Mouse (Mus musculus): Measurements from ENCODE around the gene Zeb2. TPM values are rescaled to one million over a fixed set of nuclear protein-coding genes. Genes with fewer than 3 reads are reported as not detected.

Gene Zeb2
- polyA plus RNA-seq, 1 experiment from 2014 or later: 32.3 TPM

DNA sequence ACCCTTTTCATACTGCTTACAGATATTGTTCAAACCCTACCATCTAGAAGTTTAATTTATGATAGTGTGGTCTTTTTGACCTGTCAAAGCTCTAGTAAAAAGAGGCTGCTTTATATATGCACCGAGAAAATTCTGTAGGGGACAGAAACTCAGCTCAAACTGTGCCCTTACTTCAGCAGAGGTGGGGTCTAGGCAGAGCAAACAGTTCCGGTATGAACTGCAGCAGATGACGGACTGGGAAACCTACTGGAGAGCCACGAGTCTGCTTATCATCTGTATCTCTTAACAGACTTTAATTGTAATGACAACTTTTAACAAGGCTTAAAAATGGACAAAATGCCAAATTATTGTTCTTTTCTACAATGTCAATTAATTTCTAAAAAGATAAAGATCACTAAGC is 30.0 kb downstream of the Zeb2 start:
- Histone ChIP-seq H3K9me3 (ENCODE audit: control insufficient read depth, low read length) (no peaks in the 10 kb centered on the region), H3K27me3 (ENCODE audit: control insufficient read depth, insufficient read depth, low read length) (no peaks in the 10 kb centered on the region), H3K4me1 (ENCODE audit: control insufficient read depth, insufficient read depth, low read length) (peaks cover 43% of the 10 kb centered on the region), H3K27ac (replicated peaks; ENCODE audit: low read depth, low read length) (no peak overlapping the region), H3K4me3 (replicated peaks; ENCODE audit: low read depth, low read length) (no peak overlapping the region), H3K9ac (replicated peaks; ENCODE audit: low read length) (no peak overlapping the region), H3K36me3 (ENCODE audit: control insufficient read depth, insufficient read depth, low read length) (no peaks in the 10 kb centered on the region), H3K4me2 (ENCODE audit: low read length) (no peak overlapping the region)
- WGBS: 32% methylated on average over 4 of the region's 4 CpGs
- DNase-seq (no peak), ATAC-seq (ENCODE audit: low FRiP score, low TSS enrichment) (no peak)

DNA sequence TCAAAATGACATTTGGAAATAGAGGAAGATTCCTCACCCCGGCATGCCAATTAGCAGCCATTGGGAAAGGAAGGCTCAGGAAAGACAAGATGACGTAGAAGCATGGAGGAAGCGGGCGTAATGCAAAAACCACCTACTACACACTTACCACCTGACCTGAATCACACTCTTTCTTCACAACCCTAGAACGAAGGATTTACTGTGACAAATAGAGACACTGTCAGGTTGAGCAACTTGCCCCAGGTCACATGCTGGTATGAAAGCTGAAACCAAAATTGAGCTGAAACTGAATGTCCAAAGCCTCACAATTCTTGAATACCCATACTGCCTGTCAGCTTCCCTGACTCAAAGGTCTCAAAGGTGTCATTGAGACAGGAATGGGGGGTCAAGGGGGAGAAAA is 31.5 kb downstream of the Zeb2 start:
- Histone ChIP-seq H3K4me3 (replicated peaks; ENCODE audit: low read depth, low read length) (no peak overlapping the region), H3K27ac (replicated peaks; ENCODE audit: low read depth, low read length) (no peak overlapping the region), H3K27me3 (ENCODE audit: control insufficient read depth, insufficient read depth, low read length) (no peaks in the 10 kb centered on the region), H3K36me3 (ENCODE audit: control insufficient read depth, insufficient read depth, low read length) (no peaks in the 10 kb centered on the region), H3K4me2 (ENCODE audit: low read length) (no peak overlapping the region), H3K9me3 (ENCODE audit: control insufficient read depth, low read length) (no peaks in the 10 kb centered on the region), H3K9ac (replicated peaks; ENCODE audit: low read length) (no peak overlapping the region), H3K4me1 (ENCODE audit: control insufficient read depth, insufficient read depth, low read length) (peaks cover 46% of the 10 kb centered on the region)
- 91% methylated on average over 5 of the region's 5 CpGs for WGBS
- ATAC-seq (ENCODE audit: low FRiP score, low TSS enrichment) (no peak), DNase-seq (no peak)

- H3K9ac ChIP-seq (replicated peaks; ENCODE audit: low read length): no peak overlapping the region
- H3K4me2 ChIP-seq (ENCODE audit: low read length): no peak overlapping the region
- no peaks in the 10 kb centered on the region for H3K9me3 ChIP-seq (ENCODE audit: control insufficient read depth, low read length)
- no peaks in the 10 kb centered on the region for H3K27me3 ChIP-seq (ENCODE audit: control insufficient read depth, insufficient read depth, low read length)
- H3K27ac ChIP-seq (replicated peaks; ENCODE audit: low read depth, low read length): no peak overlapping the region
- peaks cover 30% of the 10 kb centered on the region for H3K4me1 ChIP-seq (ENCODE audit: control insufficient read depth, insufficient read depth, low read length)
- ATAC-seq (ENCODE audit: low FRiP score, low TSS enrichment) (no peak), DNase-seq (no peak)
- no peak overlapping the region for H3K4me3 ChIP-seq (replicated peaks; ENCODE audit: low read depth, low read length)
- H3K36me3 ChIP-seq (ENCODE audit: control insufficient read depth, insufficient read depth, low read length): no peaks in the 10 kb centered on the region
- WGBS: 44% methylated on average over 10 of the region's 10 CpGs
Observed at GRCm38 (mm10) chr2:45083042-45083441, 34.2 kb downstream of the Zeb2 start.

- no peak overlapping the region for H3K4me2 ChIP-seq (ENCODE audit: low read length)
- ATAC-seq (ENCODE audit: low FRiP score, low TSS enrichment): no peak
- WGBS: 74% methylated on average over 4 of the region's 4 CpGs
- no peak overlapping the region for H3K9ac ChIP-seq (replicated peaks; ENCODE audit: low read length)
- no peak for DNase-seq
- H3K9me3 ChIP-seq (ENCODE audit: control insufficient read depth, low read length): no peaks in the 10 kb centered on the region
- H3K4me3 ChIP-seq (replicated peaks; ENCODE audit: low read depth, low read length): no peak overlapping the region
- H3K36me3 ChIP-seq (ENCODE audit: control insufficient read depth, insufficient read depth, low read length): no peaks in the 10 kb centered on the region
- no peak overlapping the region for H3K27ac ChIP-seq (replicated peaks; ENCODE audit: low read depth, low read length)
- no peaks in the 10 kb centered on the region for H3K27me3 ChIP-seq (ENCODE audit: control insufficient read depth, insufficient read depth, low read length)
- peaks cover 26% of the 10 kb centered on the region; the same call in 1 of the 2 replicates for H3K4me1 ChIP-seq (ENCODE audit: control insufficient read depth, insufficient read depth, low read length)
Observed at GRCm38 (mm10) chr2:45081559-45081958, 35.6 kb downstream of the Zeb2 start.

GRCm38 (mm10) chr2:45077938-45078487 is 39.2 kb downstream of the Zeb2 start:
- no peak overlapping the region for H3K4me3 ChIP-seq (replicated peaks; ENCODE audit: low read depth, low read length)
- H3K9ac ChIP-seq (replicated peaks; ENCODE audit: low read length): no peak overlapping the region
- no peak overlapping the region for H3K27ac ChIP-seq (replicated peaks; ENCODE audit: low read depth, low read length)
- 57% methylated on average over 3 of the region's 3 CpGs for WGBS
- no peaks in the 10 kb centered on the region for H3K27me3 ChIP-seq (ENCODE audit: control insufficient read depth, insufficient read depth, low read length)
- no peaks in the 10 kb centered on the region for H3K36me3 ChIP-seq (ENCODE audit: control insufficient read depth, insufficient read depth, low read length)
- H3K4me1 ChIP-seq (ENCODE audit: control insufficient read depth, insufficient read depth, low read length): peaks cover 3% of the 10 kb centered on the region
- DNase-seq: no peak
- H3K9me3 ChIP-seq (ENCODE audit: control insufficient read depth, low read length): no peaks in the 10 kb centered on the region
- no peak for ATAC-seq (ENCODE audit: low FRiP score, low TSS enrichment)
- no peak overlapping the region for H3K4me2 ChIP-seq (ENCODE audit: low read length)

DNA sequence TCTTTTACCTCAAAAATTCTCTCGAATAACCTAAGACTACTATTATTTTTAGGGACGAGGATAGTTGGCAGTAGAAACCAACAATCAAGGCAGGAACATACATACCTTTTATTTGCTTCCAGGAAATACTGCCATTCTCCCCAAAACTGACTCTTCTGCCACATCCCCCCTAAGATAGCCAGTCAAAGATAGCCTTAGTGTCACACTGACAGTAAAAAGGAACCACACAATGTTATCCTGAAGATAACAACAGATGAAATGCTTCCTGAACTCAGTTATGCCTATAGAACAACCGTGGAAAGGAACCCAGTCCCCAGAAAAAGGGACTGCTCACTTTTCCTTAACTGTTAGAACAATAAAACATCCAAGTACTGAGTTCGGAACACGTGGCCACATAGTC is 39.8 kb downstream of the Zeb2 start:
- H3K27me3 ChIP-seq (ENCODE audit: control insufficient read depth, insufficient read depth, low read length): no peaks in the 10 kb centered on the region
- H3K4me3 ChIP-seq (replicated peaks; ENCODE audit: low read depth, low read length): no peak overlapping the region
- DNase-seq (no peak), ATAC-seq (ENCODE audit: low FRiP score, low TSS enrichment) (no peak)
- H3K27ac ChIP-seq (replicated peaks; ENCODE audit: low read depth, low read length): no peak overlapping the region
- no peaks in the 10 kb centered on the region for H3K36me3 ChIP-seq (ENCODE audit: control insufficient read depth, insufficient read depth, low read length)
- no peaks in the 10 kb centered on the region for H3K9me3 ChIP-seq (ENCODE audit: control insufficient read depth, low read length)
- H3K4me2 ChIP-seq (ENCODE audit: low read length): no peak overlapping the region
- H3K4me1 ChIP-seq (ENCODE audit: control insufficient read depth, insufficient read depth, low read length): peaks cover 5% of the 10 kb centered on the region
- H3K9ac ChIP-seq (replicated peaks; ENCODE audit: low read length): no peak overlapping the region
- WGBS: 88% methylated on average over 5 of the region's 5 CpGs

- WGBS: 16% methylated on average over 6 of the region's 6 CpGs
- no peak overlapping the region for H3K9ac ChIP-seq (replicated peaks; ENCODE audit: low read length)
- peaks cover 7% of the 10 kb centered on the region for H3K4me1 ChIP-seq (ENCODE audit: control insufficient read depth, insufficient read depth, low read length)
- H3K9me3 ChIP-seq (ENCODE audit: control insufficient read depth, low read length): no peaks in the 10 kb centered on the region
- DNase-seq (no peak), ATAC-seq (ENCODE audit: low FRiP score, low TSS enrichment) (no peak)
- no peak overlapping the region for H3K4me2 ChIP-seq (ENCODE audit: low read length)
- H3K27me3 ChIP-seq (ENCODE audit: control insufficient read depth, insufficient read depth, low read length): no peaks in the 10 kb centered on the region
- H3K4me3 ChIP-seq (replicated peaks; ENCODE audit: low read depth, low read length): no peak overlapping the region
- no peak overlapping the region for H3K27ac ChIP-seq (replicated peaks; ENCODE audit: low read depth, low read length)
- no peaks in the 10 kb centered on the region for H3K36me3 ChIP-seq (ENCODE audit: control insufficient read depth, insufficient read depth, low read length)
Observed at GRCm38 (mm10) chr2:45073025-45073424, 44.2 kb downstream of the Zeb2 start.

DNA sequence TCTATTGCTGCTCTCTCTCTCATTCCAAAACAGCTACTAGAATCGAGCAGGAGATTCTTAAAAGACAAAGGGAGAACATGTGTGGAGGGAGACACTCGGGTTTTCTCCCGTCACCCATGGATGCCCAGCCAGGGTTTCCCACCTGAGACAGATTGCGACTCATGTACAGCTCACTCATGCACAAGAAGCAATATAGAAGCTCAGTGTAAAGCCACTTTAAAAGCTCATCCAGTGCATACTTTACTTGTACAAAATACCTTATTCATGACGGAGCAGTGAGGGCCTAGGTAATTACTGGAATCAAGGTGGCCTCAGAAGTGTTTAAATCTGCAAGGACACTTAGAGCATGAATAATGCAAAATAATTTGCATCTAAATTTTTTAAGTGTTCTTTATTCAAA is 45.9 kb downstream of the Zeb2 start:
- Histone ChIP-seq H3K36me3 (ENCODE audit: control insufficient read depth, insufficient read depth, low read length) (no peaks in the 10 kb centered on the region), H3K4me1 (ENCODE audit: control insufficient read depth, insufficient read depth, low read length) (peaks cover 7% of the 10 kb centered on the region), H3K9ac (replicated peaks; ENCODE audit: low read length) (no peak overlapping the region), H3K4me2 (ENCODE audit: low read length) (no peak overlapping the region), H3K9me3 (ENCODE audit: control insufficient read depth, low read length) (no peaks in the 10 kb centered on the region), H3K27me3 (ENCODE audit: control insufficient read depth, insufficient read depth, low read length) (no peaks in the 10 kb centered on the region), H3K27ac (replicated peaks; ENCODE audit: low read depth, low read length) (no peak overlapping the region), H3K4me3 (replicated peaks; ENCODE audit: low read depth, low read length) (no peak overlapping the region)
- no peak for DNase-seq
- ATAC-seq (ENCODE audit: low FRiP score, low TSS enrichment): no peak
- WGBS: 53% methylated on average over 5 of the region's 5 CpGs

- Histone ChIP-seq H3K9ac (replicated peaks; ENCODE audit: low read length) (no peak overlapping the region), H3K36me3 (ENCODE audit: control insufficient read depth, insufficient read depth, low read length) (no peaks in the 10 kb centered on the region), H3K9me3 (ENCODE audit: control insufficient read depth, low read length) (no peaks in the 10 kb centered on the region), H3K27ac (replicated peaks; ENCODE audit: low read depth, low read length) (no peak overlapping the region), H3K4me1 (ENCODE audit: control insufficient read depth, insufficient read depth, low read length) (peaks cover 7% of the 10 kb centered on the region), H3K27me3 (ENCODE audit: control insufficient read depth, insufficient read depth, low read length) (no peaks in the 10 kb centered on the region), H3K4me2 (ENCODE audit: low read length) (no peak overlapping the region), H3K4me3 (replicated peaks; ENCODE audit: low read depth, low read length) (no peak overlapping the region)
- 78% methylated on average over 6 of the region's 6 CpGs for WGBS
- DNase-seq (no peak), ATAC-seq (ENCODE audit: low FRiP score, low TSS enrichment) (no peak)
Observed at GRCm38 (mm10) chr2:45070612-45071276, 46.5 kb downstream of the Zeb2 start.
